Comparison of ENCODE assay signal across 19 mouse cellular contexts in the genomic region with DNA sequence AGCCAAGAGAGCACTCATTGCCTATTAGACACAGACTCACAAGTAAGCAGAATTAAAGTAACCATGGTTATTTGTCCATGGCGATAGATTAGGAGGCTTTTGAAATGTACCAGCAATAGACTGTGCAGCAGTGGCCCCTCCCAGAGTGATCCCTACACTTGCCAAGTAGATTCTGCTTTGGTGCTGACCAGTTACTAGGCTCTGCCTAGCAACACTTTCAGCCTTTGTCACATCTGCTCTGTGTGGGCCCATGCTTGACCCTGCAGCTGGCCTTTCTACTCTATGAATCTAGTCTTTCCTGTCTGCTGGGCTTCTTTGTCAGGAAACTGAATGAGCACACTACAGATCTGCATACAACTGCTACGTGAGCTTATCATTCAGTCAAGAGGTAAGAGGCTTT.
DNase-seq lines count a peak whose midpoint lies in the region; ATAC-seq and TF ChIP-seq lines count a peak whose summit lies in the region.
"Had no signal": no experiment of that assay in that cellular context is flagged by ENCODE, and none has a peak within 500 bp of the region (broad histone marks: within the 10 kb centered on the region; RNA-seq: fewer than 3 reads in every experiment).

No protein-coding gene starts in this region.

- no peaks in the 10 kb centered on the region for H3K9me3 ChIP-seq in neural tube, embryonic 11.5 days (ENCODE audit: control insufficient read depth, low read length)
- no peaks in the 10 kb centered on the region for H3K9me3 ChIP-seq in forebrain, postnatal 0 days (ENCODE audit: low read length)
- no peaks in the 10 kb centered on the region for H3K9me3 ChIP-seq in midbrain, embryonic 12.5 days
- H3K9me3 ChIP-seq: limb, embryonic 10.5 days; liver, embryonic 12.5 days; lung, embryonic 15.5 days; stomach, embryonic 15.5 days had no signal

- H3K4me1 ChIP-seq in neural tube, embryonic 11.5 days (ENCODE audit: control insufficient read depth, insufficient read depth, low read length), result no peaks in the 10 kb centered on the region
- H3K4me1 ChIP-seq in forebrain, postnatal 0 days (ENCODE audit: insufficient read depth), result no peaks in the 10 kb centered on the region
- H3K4me1 ChIP-seq in midbrain, embryonic 12.5 days, result 0 out of 2 replicates have a peak, but pooled peaks cover 5% of the 10 kb centered on the region
- H3K4me1 ChIP-seq: limb, embryonic 10.5 days; liver, embryonic 12.5 days; lung, embryonic 15.5 days; stomach, embryonic 15.5 days had no signal

- H3K4me2 ChIP-seq in neural tube, embryonic 11.5 days (ENCODE audit: low read depth), result no peak overlapping the region
- H3K4me2 ChIP-seq in forebrain, postnatal 0 days (ENCODE audit: low read depth), result no peak overlapping the region
- no peak overlapping the region for H3K4me2 ChIP-seq in midbrain, embryonic 12.5 days (replicated peaks)
- H3K4me2 ChIP-seq: liver, embryonic 12.5 days; lung, embryonic 15.5 days; stomach, embryonic 15.5 days had no signal

- ATAC-seq in neural tube, embryonic 11.5 days (ENCODE audit: insufficient read depth, low FRiP score, low TSS enrichment), result 0 out of 2 replicates have a peak, but pooled peaks have one; percentile 25
- 0 out of 2 replicates have a peak, but pooled peaks have one; percentile 34 for ATAC-seq in forebrain, postnatal 0 days
- 0 out of 2 replicates have a peak, but pooled peaks have one; percentile 20 for ATAC-seq in midbrain, embryonic 12.5 days (ENCODE audit: low FRiP score, low read depth)
- ATAC-seq in megakaryocyte-erythroid progenitor cell, adult 5-6 weeks (replicated peaks; ENCODE audit: low FRiP score, low TSS enrichment, poor library complexity, severe bottlenecking), result no peak
- ATAC-seq: CD4-positive, CD25-positive, alpha-beta regulatory T cell, adult 4 months; intestine, postnatal 0 days; liver, embryonic 12.5 days had no signal

- no peak overlapping the region for H3K9ac ChIP-seq in neural tube, embryonic 11.5 days (ENCODE audit: low read length)
- no peak overlapping the region for H3K9ac ChIP-seq in forebrain, postnatal 0 days
- no peak overlapping the region for H3K9ac ChIP-seq in midbrain, embryonic 12.5 days (replicated peaks)
- H3K9ac ChIP-seq: liver, embryonic 12.5 days; lung, embryonic 15.5 days; stomach, embryonic 15.5 days had no signal

- WGBS in neural tube, embryonic 11.5 days, result 60% methylated on average over 2 of the region's 2 CpGs
- 65% methylated on average over 2 of the region's 2 CpGs for WGBS in forebrain, postnatal 0 days
- WGBS in midbrain, embryonic 12.5 days, result 29% methylated on average over 2 of the region's 2 CpGs

- no peaks in the 10 kb centered on the region for H3K36me3 ChIP-seq in neural tube, embryonic 11.5 days (ENCODE audit: control insufficient read depth, insufficient read depth, low read length)
- no peaks in the 10 kb centered on the region for H3K36me3 ChIP-seq in forebrain, postnatal 0 days (ENCODE audit: insufficient read depth)
- H3K36me3 ChIP-seq in midbrain, embryonic 12.5 days, result no peaks in the 10 kb centered on the region
- H3K36me3 ChIP-seq: limb, embryonic 10.5 days; liver, embryonic 12.5 days; lung, embryonic 15.5 days; stomach, embryonic 15.5 days had no signal

- no peak overlapping the region for H3K4me3 ChIP-seq in neural tube, embryonic 11.5 days (ENCODE audit: low read depth, low read length)
- H3K4me3 ChIP-seq in forebrain, postnatal 0 days (ENCODE audit: low read depth, low read length), result no peak overlapping the region
- no peak overlapping the region for H3K4me3 ChIP-seq in midbrain, embryonic 12.5 days
- H3K4me3 ChIP-seq: limb, embryonic 10.5 days; liver, embryonic 12.5 days; lung, embryonic 15.5 days; stomach, embryonic 15.5 days had no signal

- H3K27ac ChIP-seq in neural tube, embryonic 11.5 days (ENCODE audit: low read depth, low read length), result no peak overlapping the region
- no peak overlapping the region for H3K27ac ChIP-seq in forebrain, postnatal 0 days (ENCODE audit: low read depth, low read length)
- H3K27ac ChIP-seq in midbrain, embryonic 12.5 days (replicated peaks), result peak overlapping the region; percentile 35; the same call in 1 of the 2 replicates
- H3K27ac ChIP-seq: limb, embryonic 10.5 days; liver, embryonic 12.5 days; lung, embryonic 15.5 days; stomach, embryonic 15.5 days had no signal

- intact Hi-C loops in left cerebral cortex, postnatal 36 days (cut with DNase I), result no loop called here

- DNase-seq in neural tube, embryonic 11.5 days (ENCODE audit: low spot score), result no peak
- no peak for DNase-seq in neural tube, embryonic 10.5 days (ENCODE audit: extremely low spot score, low spot score)
- DNase-seq in forebrain, postnatal 0 days, result no peak
- no peak for DNase-seq in right cerebral cortex, postnatal 4 days
- DNase-seq in left cerebral cortex, postnatal 36 days (ENCODE audit: low spot score in 2 of 2), result no peak
- DNase-seq: adrenal gland, adult 8-10 months; cerebellum, adult 2 months; heart, postnatal 14 days; kidney, postnatal 25 days; retina, postnatal 1 day; spleen, adult 18-20 months had no signal

- no peaks in the 10 kb centered on the region for H3K27me3 ChIP-seq in neural tube, embryonic 11.5 days (ENCODE audit: control insufficient read depth, insufficient read depth, low read length)
- no peaks in the 10 kb centered on the region for H3K27me3 ChIP-seq in forebrain, postnatal 0 days (ENCODE audit: insufficient read depth, low read length)
- H3K27me3 ChIP-seq in midbrain, embryonic 12.5 days, result peaks cover 25% of the 10 kb centered on the region
- H3K27me3 ChIP-seq: stomach, embryonic 15.5 days had no signal

- TF ChIP-seq CTCF in forebrain, postnatal 0 days (IDR thresholded peaks at IDR 0.05; ENCODE audit: low read depth), result no peak
